Mouse (Mus musculus): ENCODE measurements around the gene Prickle1.

The Prickle1 gene

GRCm38 (mm10) chr15:93539415-93539814, 56.3 kb downstream of the Prickle1 start:
- CTCF ChIA-PET, result no interaction called here

- CTCF ChIA-PET, result no interaction called here
Measured at GRCm38 (mm10) chr15:93538551-93539205, 57.0 kb downstream of the Prickle1 start.

- CTCF ChIA-PET, result no interaction called here
Measured at GRCm38 (mm10) chr15:93537745-93538144, 57.9 kb downstream of the Prickle1 start.

GRCm38 (mm10) chr15:93536191-93536590, 59.5 kb downstream of the Prickle1 start:
- CTCF ChIA-PET, result interaction anchor here (0.7 kb wide), 1 partner anchor 32 kb away, joined by 8 read pairs; no protein-coding TSS in a partner anchor

- CTCF ChIA-PET, result no interaction called here
Measured at GRCm38 (mm10) chr15:93530703-93531032, 65.0 kb downstream of the Prickle1 start.

- CTCF ChIA-PET, result no interaction called here
Measured at GRCm38 (mm10) chr15:93529831-93530702, 65.6 kb downstream of the Prickle1 start.

GRCm38 (mm10) chr15:93525305-93525917, 70.3 kb downstream of the Prickle1 start:
- CTCF ChIA-PET, result no interaction called here

- CTCF ChIA-PET, result no interaction called here
Measured at GRCm38 (mm10) chr15:93521787-93522180, 73.9 kb downstream of the Prickle1 start.

GRCm38 (mm10) chr15:93521088-93521786, 74.5 kb downstream of the Prickle1 start:
- CTCF ChIA-PET, result no interaction called here

GRCm38 (mm10) chr15:93519836-93520826, 75.6 kb downstream of the Prickle1 start:
- CTCF ChIA-PET, result interaction anchor here (0.6 to 0.9 kb wide), 2 partner anchors 48 to 1039 kb away, joined by 3 to 11 read pairs; no protein-coding TSS in a partner anchor

- CTCF ChIA-PET, result interaction anchor here (0.9 kb wide), 1 partner anchor 47 kb away, joined by 3 read pairs; no protein-coding TSS in a partner anchor
Measured at GRCm38 (mm10) chr15:93518941-93519835, 76.5 kb downstream of the Prickle1 start.

GRCm38 (mm10) chr15:93518143-93518902, 77.4 kb downstream of the Prickle1 start:
- CTCF ChIA-PET, result interaction anchor here (0.9 kb wide), 1 partner anchor 59 kb away, joined by 3 read pairs; no protein-coding TSS in a partner anchor

- CTCF ChIA-PET, result interaction anchor here (0.9 kb wide), 1 partner anchor 60 kb away, joined by 3 read pairs; no protein-coding TSS in a partner anchor
Measured at GRCm38 (mm10) chr15:93517022-93517565, 78.6 kb downstream of the Prickle1 start.

GRCm38 (mm10) chr15:93515316-93515715, 80.4 kb downstream of the Prickle1 start:
- CTCF ChIA-PET, result no interaction called here

GRCm38 (mm10) chr15:93513939-93514341, 81.8 kb downstream of the Prickle1 start:
- CTCF ChIA-PET, result no interaction called here

- CTCF ChIA-PET, result no interaction called here
Measured at GRCm38 (mm10) chr15:93512437-93512836, 83.3 kb downstream of the Prickle1 start.

- CTCF ChIA-PET, result no interaction called here
Measured at GRCm38 (mm10) chr15:93510690-93511336, 84.9 kb downstream of the Prickle1 start.

GRCm38 (mm10) chr15:93504808-93505207, 90.9 kb downstream of the Prickle1 start:
- CTCF ChIA-PET, result no interaction called here
